Mouse (Mus musculus) olfactory bulb, adult 2 months (tissue): ENCODE results near the gene Celf2.

Experiments
- CTCF ChIP-seq: fragments of 200-500 bp; IDR thresholded peaks from 2 replicates; pipeline ENCODE4 v1.5.1; 2012; ENCODE audit warnings: low read depth, mild to moderate bottlenecking, low read length, moderate library complexity; ENCODE audit not compliant: insufficient read depth
- POLR2A ChIP-seq: fragments of 200-500 bp; IDR thresholded peaks from 2 replicates; pipeline ENCODE4 v1.6.1; 2012; ENCODE audit warnings: mild to moderate bottlenecking, low read depth, low read length, moderate library complexity; ENCODE audit not compliant: insufficient read depth

DNA sequence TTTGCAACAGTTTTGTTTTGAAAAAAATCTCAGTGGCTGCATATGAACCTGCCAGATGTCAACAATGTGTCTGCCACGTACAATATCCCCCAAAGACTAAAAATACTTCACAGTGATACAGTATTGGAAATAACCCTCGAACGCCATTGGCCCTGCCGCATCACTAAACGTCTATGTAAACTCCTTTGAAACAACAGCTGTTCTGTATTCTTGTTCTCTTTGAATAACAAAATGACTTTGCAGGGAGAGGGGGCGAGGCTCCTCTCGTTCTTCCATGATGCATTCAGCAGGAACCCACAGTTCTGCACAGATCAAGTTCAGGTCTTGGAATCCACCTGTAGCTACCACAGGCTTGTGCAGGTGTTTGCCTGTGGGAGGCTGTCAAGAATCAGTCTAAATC lies 597.4 kb downstream of the Celf2 start:
- TF ChIP-seq CTCF (no peak), POLR2A (no peak)
